Mouse (Mus musculus) bone marrow, adult 2 months (tissue): ENCODE data around the gene Cpa4. TPM values are rescaled to one million over a fixed set of nuclear protein-coding genes. Genes with fewer than 3 reads are reported as not detected.

Source experiments
- H3K27ac ChIP-seq: fragments of 200-500 bp; 2 replicates; pipeline ENCODE4 v1.5.1; 2012; ENCODE audit warnings: low read depth, mild to moderate bottlenecking, control low read depth, inconsistent platforms, low read length; ENCODE audit not compliant: control insufficient read depth, poor library complexity, insufficient read depth
- H3K4me1 ChIP-seq: fragments of 200-500 bp; 2 replicates; pipeline ENCODE4 v1.6.1; 2011; ENCODE audit warnings: low read length; ENCODE audit not compliant: control insufficient read depth, insufficient read depth
- H3K4me3 ChIP-seq: fragments of 200-500 bp; replicated peaks from 2 replicates; pipeline ENCODE3; 2011; ENCODE audit warnings: mild to moderate bottlenecking, low read depth, low read length, control low read depth; ENCODE audit not compliant: control insufficient read depth
- CTCF ChIP-seq: fragments of 200-500 bp; IDR thresholded peaks from 2 replicates; pipeline ENCODE4 v1.5.1; 2011; ENCODE audit warnings: low read length, control low read depth; ENCODE audit not compliant: control insufficient read depth, insufficient read depth
- POLR2A ChIP-seq: fragments of 200-500 bp; IDR thresholded peaks from 2 replicates; pipeline ENCODE4 v1.6.1; 2011; ENCODE audit warnings: low read depth, mild to moderate bottlenecking, control low read depth, low read length, borderline replicate concordance; ENCODE audit not compliant: control insufficient read depth
- WGBS: fragments of 180-500 bp; shearing (Covaris S2); methylation state at CpG from one replicate; pipeline ENCODE4 v1.1.7; 2018; 5-methylcytosine and 5-hydroxymethylcytosine counted together
- polyA plus RNA-seq: library from polyadenylated mRNA; stranded (reverse); fragments of >200 nt; gene quantifications from 2 replicates; pipeline ENCODE4 v1.2.4, GENCODE M21; 2011; ENCODE audit warnings: low replicate concordance; ENCODE audit not compliant: missing spikeins, insufficient read depth, insufficient read length

Cpa4 gene
- polyA plus RNA-seq, 1 experiment: not detected

DNA sequence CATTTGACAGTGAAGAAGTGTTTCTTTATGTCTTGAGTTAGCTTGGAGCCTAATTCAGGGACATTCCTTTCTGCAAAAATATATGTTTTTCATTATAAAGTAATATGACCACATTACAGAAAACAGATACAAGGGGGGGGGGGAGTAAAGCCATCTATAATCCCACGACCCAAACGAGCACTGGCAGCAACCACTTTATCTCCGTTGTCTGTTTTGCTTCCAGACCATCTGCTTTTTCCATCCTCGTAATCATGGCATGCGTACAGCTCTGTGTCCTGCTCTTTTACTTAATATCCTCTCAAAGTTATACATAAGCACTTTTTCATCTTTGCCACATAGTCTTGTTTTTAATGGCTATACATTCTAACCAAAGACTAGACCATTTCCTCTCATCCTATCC, 5.2 kb downstream of the Cpa4 start:
- no peak overlapping the region for H3K27ac ChIP-seq
- no peak for TF ChIP-seq POLR2A
- no peak for TF ChIP-seq CTCF
- no peaks in the 10 kb centered on the region for H3K4me1 ChIP-seq
- 80% methylated on average over 5 of the region's 5 CpGs for WGBS
- no peak overlapping the region for H3K4me3 ChIP-seq

- Histone ChIP-seq H3K4me3 (no peak overlapping the region), H3K4me1 (no peaks in the 10 kb centered on the region), H3K27ac (no peak overlapping the region)
- WGBS: 86% methylated on average over 1 of the region's 1 CpGs
- TF ChIP-seq POLR2A: no peak
- no peak for TF ChIP-seq CTCF
Measured at GRCm38 (mm10) chr6:30574945-30575344, 6.8 kb downstream of the Cpa4 start.

- Histone ChIP-seq H3K4me3 (no peak overlapping the region), H3K27ac (no peak overlapping the region), H3K4me1 (no peaks in the 10 kb centered on the region)
- 82% methylated on average over 17 of the region's 17 CpGs for WGBS
- no peak for TF ChIP-seq POLR2A
- TF ChIP-seq CTCF: no peak
Measured at GRCm38 (mm10) chr6:30576477-30577203, 8.5 kb downstream of the Cpa4 start.

DNA sequence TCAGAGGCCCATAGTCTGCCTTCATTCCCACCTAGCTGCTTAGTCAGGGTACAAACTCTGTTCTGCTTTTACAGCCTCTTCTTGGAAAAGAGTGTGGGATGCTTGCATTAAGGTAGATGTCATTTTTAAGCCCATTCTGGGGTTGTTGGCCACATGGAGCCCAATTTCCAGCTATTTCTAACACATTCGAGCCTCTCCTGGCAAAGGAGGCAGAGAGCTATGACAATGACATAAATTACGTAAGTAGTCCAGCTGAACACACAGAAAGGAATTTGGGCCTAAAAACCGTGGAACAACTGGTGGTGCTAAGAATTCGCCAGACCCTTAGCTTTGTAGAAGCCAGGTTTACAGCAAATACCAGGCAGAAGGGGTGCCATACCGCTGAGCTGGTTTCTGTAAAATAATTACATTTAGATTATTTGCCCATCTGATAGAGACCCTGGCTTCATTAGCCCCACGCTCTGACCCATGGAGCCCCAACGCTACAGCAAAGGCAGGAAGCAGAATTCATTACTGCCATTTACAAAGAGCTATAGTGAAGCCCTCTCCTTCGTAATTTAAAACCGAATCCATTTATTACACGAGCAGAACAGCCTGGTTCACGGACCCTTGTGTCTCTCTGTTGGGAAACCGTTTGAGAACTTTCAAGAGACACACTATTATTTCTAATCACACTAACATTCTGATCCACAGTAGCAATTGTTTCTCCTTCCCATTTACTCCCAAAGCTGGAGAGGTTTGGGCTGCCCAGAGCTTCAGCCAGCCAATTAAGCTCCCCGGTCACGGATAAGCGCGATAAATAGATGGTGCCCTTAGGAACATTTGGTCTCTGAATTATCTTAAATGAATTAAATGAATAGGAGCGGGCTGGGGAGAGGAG, 12.0 kb downstream of the Cpa4 start:
- H3K27ac ChIP-seq: no peak overlapping the region
- no peak for TF ChIP-seq POLR2A
- 83% methylated on average over 17 of the region's 17 CpGs for WGBS
- H3K4me3 ChIP-seq: no peak overlapping the region
- no peaks in the 10 kb centered on the region for H3K4me1 ChIP-seq

- 85% methylated on average over 8 of the region's 8 CpGs for WGBS
- H3K27ac ChIP-seq: no peak overlapping the region
- no peak for TF ChIP-seq CTCF
- no peak for TF ChIP-seq POLR2A
- H3K4me3 ChIP-seq: no peak overlapping the region
- H3K4me1 ChIP-seq: no peaks in the 10 kb centered on the region
Measured at GRCm38 (mm10) chr6:30580841-30581176, 12.6 kb downstream of the Cpa4 start.

DNA sequence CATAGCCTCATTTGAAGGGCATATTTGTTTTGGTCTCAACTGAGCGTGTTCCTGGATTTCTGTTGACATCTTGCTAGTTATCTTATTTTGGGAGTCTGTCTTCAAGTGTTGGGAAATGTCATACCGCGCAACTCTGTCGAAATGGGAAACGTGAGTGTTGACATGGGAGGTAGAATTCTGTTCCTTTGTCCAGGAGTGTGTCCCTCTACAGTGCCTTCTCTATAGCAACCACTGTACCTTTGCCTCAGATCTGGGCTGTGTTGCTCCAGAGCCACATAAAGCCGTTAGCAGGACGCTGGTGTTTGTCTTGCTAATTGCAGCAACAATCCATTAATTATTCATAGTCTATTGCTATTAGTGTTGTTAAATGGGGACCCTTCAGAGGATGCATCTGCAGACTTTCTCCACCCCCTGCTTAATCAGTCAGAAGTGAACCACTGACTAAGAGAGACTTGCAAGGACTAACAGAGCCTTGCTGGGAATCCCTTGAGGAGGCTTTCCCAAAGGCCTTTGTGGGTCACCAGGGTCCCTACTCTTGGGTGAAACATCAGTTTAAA, 18.8 kb downstream of the Cpa4 start:
- Histone ChIP-seq H3K4me1 (peaks cover 3% of the 10 kb centered on the region), H3K4me3 (no peak overlapping the region), H3K27ac (peak overlapping the region; percentile 27; the same call in 1 of the 2 replicates)
- WGBS: 43% methylated on average over 7 of the region's 7 CpGs
- no peak for TF ChIP-seq CTCF
- TF ChIP-seq POLR2A: no peak

- Histone ChIP-seq H3K4me3 (no peak overlapping the region), H3K4me1 (peaks cover 3% of the 10 kb centered on the region), H3K27ac (no peak overlapping the region)
- TF ChIP-seq CTCF (no peak), POLR2A (no peak)
- 68% methylated on average over 2 of the region's 2 CpGs for WGBS
Measured at GRCm38 (mm10) chr6:30589819-30590218, 21.6 kb downstream of the Cpa4 start.

GRCm38 (mm10) chr6:30591851-30592404, 23.8 kb downstream of the Cpa4 start:
- H3K4me1 ChIP-seq: peaks cover under 1% of the 10 kb centered on the region
- no peak overlapping the region for H3K4me3 ChIP-seq
- WGBS: 68% methylated on average over 5 of the region's 5 CpGs

More at GRCm38 (mm10) chr6:30591851-30592404, 23.8 kb downstream of the Cpa4 start:
- no peak overlapping the region for H3K27ac ChIP-seq
- TF ChIP-seq CTCF: no peak
- TF ChIP-seq POLR2A: no peak
